Mouse (Mus musculus): ENCODE results near the gene Nfic. TPM values are rescaled to one million over a fixed set of nuclear protein-coding genes. Genes with fewer than 3 reads are reported as not detected.

The Nfic gene
- total RNA-seq, 4 experiments from 2014 or later: 223 to 267 (median 235) TPM

GRCm38 (mm10) chr10:81406504-81407440, 48.7 kb downstream of the Nfic start:
- DNase-seq (ENCODE audit: low spot score in 2 of 2): no peak

- DNase-seq (ENCODE audit: low spot score in 2 of 2): no peak
These were observed 49.7 kb downstream of the Nfic start for GRCm38 (mm10) chr10:81405588-81406201.

DNA sequence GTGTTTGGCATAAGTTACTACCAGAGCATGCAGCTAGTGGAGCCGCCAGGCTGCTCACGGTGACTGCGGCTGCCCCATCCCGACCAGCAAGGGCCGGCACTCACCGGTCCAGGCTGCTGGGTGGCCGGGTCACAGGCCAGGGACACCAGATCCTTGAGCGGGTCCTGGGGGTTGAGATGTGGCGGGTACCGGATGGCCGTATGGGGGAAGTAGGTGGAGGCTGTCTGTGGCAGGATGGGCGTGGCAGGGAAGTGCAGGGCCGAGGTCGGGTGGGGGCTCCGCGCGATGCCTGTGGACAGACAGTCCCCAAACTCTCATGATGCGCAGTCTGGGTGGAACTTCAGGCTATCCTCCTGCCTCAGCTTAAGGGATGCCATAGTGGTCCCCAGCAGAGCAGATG, 50.7 kb downstream of the Nfic start:
- DNase-seq (ENCODE audit: low spot score in 2 of 2): no peak

DNA sequence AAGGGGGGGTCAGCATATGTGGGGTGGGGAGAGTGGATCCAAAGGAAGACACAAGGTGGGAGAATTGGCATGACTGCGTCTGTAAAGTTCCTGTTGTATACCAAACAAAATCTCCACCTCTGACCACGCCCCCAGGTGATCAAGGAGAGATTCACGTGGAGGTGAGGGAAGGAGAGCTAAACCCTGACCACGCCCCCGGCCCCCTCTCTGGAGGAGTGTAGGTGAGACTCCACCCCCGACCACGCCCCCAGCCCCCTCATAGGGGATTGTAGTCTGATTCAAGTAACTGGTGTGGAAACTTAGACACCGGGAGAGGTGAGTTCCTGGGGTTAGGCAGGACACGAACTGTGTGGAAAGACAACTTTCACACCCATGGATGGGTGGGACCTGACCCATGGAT, 51.4 kb downstream of the Nfic start:
- DNase-seq (ENCODE audit: low spot score in 2 of 2): no peak

DNA sequence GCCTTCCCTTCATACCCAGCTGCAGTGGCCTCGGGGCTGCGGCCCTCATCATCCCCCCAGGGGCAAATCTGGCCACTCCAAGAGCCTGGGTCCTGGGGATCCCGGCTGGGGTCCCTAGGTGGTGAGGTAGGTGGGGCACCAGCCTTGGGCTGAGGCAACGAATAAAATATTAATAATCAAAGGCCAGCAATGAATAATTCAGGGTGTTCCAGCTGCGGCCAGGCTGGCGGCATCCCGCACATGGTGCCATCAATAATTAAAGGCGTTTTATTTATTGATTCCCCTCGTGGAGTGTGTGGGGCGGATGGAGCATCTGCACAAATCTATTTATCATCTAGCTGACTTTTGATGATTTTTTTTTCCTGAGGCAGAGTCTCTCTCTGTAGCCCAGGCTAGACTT, 51.9 kb downstream of the Nfic start:
- no peak for DNase-seq (ENCODE audit: low spot score in 2 of 2)

- no peak for DNase-seq (ENCODE audit: low spot score in 2 of 2)
These were observed 53.1 kb downstream of the Nfic start for GRCm38 (mm10) chr10:81402227-81402765.

- DNase-seq (ENCODE audit: low spot score in 2 of 2): peak in 1 of 2 experiments; percentile 74
These were observed 53.8 kb downstream of the Nfic start for GRCm38 (mm10) chr10:81401521-81402226.

GRCm38 (mm10) chr10:81401205-81401520, 54.3 kb downstream of the Nfic start:
- no peak for DNase-seq (ENCODE audit: low spot score in 2 of 2)

DNA sequence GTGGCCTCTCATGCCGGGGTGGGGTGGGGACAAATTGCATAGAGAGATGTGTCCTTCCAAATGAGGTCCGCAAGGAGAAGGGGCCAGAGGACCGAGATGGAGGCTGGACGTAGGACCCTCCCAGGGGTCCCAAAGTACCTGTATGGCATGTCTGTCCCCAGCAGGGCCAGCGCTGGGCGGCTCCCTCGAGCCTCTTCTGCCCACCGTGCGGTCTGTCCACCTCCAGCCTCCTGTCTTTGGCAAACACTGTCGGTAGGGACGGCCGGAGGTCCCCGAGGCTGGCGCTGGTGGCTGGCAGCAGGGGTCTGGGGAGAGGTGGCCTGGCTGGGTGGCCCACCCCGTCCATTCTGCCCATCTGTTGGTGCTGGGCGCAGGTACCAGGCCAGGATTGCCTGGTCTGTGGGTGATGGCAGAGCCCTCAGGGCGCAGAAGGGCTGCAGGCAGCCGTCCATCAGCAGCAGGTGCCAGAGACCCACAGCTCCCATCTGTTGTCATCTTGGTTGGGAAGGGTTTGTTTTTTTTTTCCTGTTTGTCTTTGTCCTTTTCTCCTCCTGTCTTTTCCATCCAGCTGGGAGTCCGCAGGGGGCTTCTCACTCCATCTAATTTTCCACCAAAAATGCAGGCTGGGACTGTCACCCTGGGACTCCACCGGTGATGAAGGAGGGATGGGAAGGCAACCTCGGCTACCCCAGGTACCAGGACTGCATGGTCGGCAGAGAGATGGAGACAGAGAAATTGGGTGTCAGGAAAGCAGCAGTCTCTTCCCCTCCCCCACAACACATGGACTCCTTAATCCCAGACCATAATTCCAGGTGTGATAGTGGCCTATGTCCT, 54.8 kb downstream of the Nfic start:
- DNase-seq (ENCODE audit: low spot score in 2 of 2): no peak

- DNase-seq (ENCODE audit: low spot score in 2 of 2): no peak
These were observed 55.6 kb downstream of the Nfic start for GRCm38 (mm10) chr10:81399798-81400308.

- no peak for DNase-seq (ENCODE audit: low spot score in 2 of 2)
These were observed 56.1 kb downstream of the Nfic start for GRCm38 (mm10) chr10:81399296-81399695.

DNA sequence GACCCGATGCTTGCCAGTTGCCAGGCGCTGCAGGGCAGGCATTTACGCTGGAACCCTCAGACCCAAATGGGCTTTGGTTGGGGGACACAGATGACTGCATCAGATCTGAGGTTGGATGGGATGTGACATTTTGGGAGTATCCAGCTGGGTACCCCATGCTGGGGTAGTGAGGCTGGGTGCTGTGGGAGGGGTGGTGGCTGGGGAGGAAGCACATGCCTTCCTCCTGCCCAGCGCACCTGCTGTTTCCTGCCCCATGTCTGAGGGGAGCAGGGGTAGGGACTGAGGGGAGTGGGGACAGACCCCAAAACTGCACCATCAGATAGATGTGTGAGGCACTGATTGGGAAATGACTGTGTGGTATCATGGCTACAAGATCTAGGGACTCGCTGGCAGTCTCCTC, 58.7 kb downstream of the Nfic start:
- DNase-seq (ENCODE audit: low spot score in 2 of 2): no peak

DNA sequence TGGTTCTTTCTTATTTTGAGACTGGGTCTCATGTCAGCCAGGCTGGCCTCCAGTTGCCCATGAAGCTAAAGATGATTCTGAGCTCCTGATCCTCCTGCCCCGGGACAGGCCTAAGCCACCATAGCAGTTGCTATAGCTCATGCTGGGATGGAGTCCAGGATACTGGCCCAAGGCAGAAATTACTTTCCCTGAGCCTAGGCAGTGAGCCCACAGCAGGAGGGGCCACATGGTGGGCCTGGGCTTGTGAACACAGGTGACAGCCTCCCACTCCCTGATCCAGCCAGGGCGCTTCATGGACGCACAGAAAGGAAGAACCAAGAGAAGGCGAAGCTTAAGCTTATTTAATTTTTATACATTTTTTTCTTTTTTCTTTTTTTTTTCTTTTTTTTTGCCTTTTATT, 59.6 kb downstream of the Nfic start:
- no peak for DNase-seq (ENCODE audit: low spot score in 2 of 2)

DNA sequence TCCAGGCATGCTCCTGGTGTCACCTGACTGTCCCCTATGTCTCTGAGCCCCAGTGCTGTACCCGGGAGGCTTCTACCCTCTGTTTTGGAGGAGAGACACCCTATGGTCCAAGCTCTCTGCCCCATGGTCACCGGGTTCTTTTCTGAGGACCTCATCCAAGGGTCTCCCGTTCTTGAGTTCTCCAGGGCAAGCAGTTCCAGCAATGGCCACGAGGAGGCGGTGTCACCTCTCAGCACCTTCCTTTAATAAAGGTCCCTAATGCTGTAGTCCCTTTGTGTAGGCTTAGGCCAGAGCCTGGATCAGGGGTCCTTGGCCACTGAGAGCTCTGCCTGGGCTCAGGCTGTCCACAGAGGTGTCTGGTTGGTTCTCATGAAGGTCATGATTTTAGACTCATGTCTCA, 60.3 kb downstream of the Nfic start:
- peak in 1 of 2 experiments; percentile 61 for DNase-seq (ENCODE audit: low spot score in 2 of 2)

DNA sequence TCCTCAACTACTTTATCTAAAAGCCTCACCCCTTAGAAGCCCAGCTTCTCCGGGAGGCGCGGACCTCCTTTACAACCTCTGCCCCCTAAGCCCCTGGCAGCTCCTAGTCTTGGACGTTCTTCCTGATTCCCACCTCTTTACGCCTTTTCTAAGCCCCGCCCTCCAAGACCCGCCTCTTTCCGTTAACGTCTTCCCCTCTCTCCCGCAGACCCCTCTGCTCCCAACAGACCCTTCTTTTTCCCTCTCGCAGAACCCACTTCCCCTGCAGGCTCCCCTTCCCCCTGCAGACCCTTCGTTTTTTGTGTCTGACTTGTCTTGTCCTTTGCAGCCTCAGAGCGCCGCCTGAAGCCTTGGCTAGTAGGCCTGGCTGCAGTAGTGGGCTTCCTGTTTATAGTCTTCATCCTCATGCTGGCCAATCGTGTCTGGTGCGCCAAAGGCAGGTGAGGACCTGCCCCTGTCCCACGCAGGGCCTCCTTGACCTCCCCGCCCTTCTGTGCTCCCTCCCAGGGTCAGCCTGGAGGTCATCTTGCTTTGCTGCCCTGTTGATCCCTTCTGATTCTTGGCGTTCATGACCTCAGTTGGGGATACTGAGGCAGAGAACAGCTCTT, 61.9 kb downstream of the Nfic start:
- DNase-seq (ENCODE audit: low spot score in 2 of 2): no peak

DNA sequence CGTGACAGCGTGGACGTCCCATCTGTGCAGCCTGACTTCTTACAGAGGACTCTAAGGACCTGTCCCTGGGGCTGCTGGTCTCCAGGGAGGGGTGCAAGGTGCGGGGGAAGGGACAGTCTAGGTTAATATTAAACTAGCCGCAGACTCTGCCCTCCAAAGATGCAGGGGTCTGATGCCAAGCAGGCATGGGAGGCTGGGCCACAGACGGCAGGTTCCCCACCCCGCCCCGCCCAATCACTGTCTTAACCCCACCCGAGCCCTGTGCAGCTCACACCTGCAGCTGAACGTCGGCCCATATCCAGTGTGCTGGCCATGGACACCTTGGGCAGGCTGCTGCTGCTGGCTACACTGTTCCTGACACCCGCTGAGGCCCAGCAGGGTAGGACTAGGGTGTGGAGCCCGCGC, 62.7 kb downstream of the Nfic start, which contains the start of gene Smim24:
Smim24 (plus strand) TSS at position 271 of the 405 bp plus-strand sequence.
- no peak for DNase-seq (ENCODE audit: low spot score in 2 of 2)

DNA sequence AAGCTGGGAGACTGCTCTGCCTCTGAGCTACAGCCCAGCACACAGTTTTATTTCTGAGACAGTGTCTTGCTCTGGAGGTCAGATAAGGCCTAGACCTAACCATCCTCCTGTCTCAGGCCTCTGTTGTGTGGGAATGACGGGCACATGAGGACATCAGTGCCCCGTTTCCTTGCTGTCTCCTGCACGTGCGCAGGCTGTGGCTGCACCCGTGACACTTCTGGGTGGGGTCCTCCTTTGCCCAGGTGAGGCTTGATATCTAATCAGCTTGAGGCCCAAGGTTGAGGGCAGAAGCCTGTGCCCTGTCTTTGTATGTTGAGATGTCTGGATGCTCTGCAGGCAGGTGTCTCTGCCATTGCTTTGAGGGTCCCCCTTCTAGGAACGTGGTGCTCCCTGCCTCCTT, 63.2 kb downstream of the Nfic start:
- no peak for DNase-seq (ENCODE audit: low spot score in 2 of 2)

DNA sequence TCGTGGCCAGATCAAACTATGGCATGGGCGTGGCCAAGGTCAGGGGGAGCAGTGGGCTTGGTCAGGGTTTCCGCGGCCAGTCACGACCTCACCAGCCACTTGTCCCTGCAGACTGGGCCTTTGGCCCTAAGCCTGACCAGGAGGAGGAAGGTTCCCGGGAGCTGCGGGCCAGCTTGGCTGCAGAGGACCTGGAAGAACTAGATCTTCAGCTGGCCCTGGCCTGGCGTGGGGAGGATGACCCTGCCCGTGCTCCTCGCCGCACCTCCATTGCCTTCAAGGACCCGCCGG, 64.8 kb downstream of the Nfic start:
- no peak for DNase-seq (ENCODE audit: low spot score in 2 of 2)

- peak in 1 of 2 experiments; percentile 61 for DNase-seq (ENCODE audit: low spot score in 2 of 2)
These were observed 65.4 kb downstream of the Nfic start for GRCm38 (mm10) chr10:81389801-81390677.

- DNase-seq (ENCODE audit: low spot score in 2 of 2): no peak
These were observed 66.1 kb downstream of the Nfic start for GRCm38 (mm10) chr10:81389373-81389772.

Measured in gastrocnemius, adult 8-10 months (tissue).